Mouse (Mus musculus): ENCODE data around the gene Rgl1. TPM values are rescaled to one million over a fixed set of nuclear protein-coding genes. Genes with fewer than 3 reads are reported as not detected.

The Rgl1 gene
- polyA plus RNA-seq, 1 experiment from 2014 or later, result 28.6 TPM

GRCm38 (mm10) chr1:152623375-152624270 lies 142.5 kb downstream of the Rgl1 start:
- H3K27ac ChIP-seq (ENCODE audit: low read depth, low read length), result no peak overlapping the region
- ATAC-seq (replicated peaks; ENCODE audit: low FRiP score) (no peak), DNase-seq (ENCODE audit: low spot score) (peak; percentile 42)
- no peaks in the 10 kb centered on the region; the same call in 1 of the 2 replicates for H3K27me3 ChIP-seq (ENCODE audit: control insufficient read depth, insufficient read depth, low read length)
- H3K9ac ChIP-seq (ENCODE audit: low read length), result peak overlapping the region; percentile 45
- no peaks in the 10 kb centered on the region for H3K9me3 ChIP-seq (ENCODE audit: control insufficient read depth, low read length)
- H3K36me3 ChIP-seq (ENCODE audit: control insufficient read depth, insufficient read depth, low read length), result no peaks in the 10 kb centered on the region
- H3K4me2 ChIP-seq (ENCODE audit: low read depth, low read length, severe bottlenecking), result peak overlapping the region; percentile 75
- 34% methylated on average over 12 of the region's 12 CpGs for WGBS
- H3K4me3 ChIP-seq (ENCODE audit: low read depth, low read length), result peak overlapping the region; percentile 59
- peaks cover 9% of the 10 kb centered on the region for H3K4me1 ChIP-seq (replicated peaks; ENCODE audit: control insufficient read depth, insufficient read depth, low read length)

GRCm38 (mm10) chr1:152622765-152623211 lies 143.4 kb downstream of the Rgl1 start:
- H3K36me3 ChIP-seq (ENCODE audit: control insufficient read depth, insufficient read depth, low read length), result no peaks in the 10 kb centered on the region
- no peak overlapping the region for H3K4me3 ChIP-seq (ENCODE audit: low read depth, low read length)
- H3K4me1 ChIP-seq (replicated peaks; ENCODE audit: control insufficient read depth, insufficient read depth, low read length), result peaks cover 9% of the 10 kb centered on the region
- no peaks in the 10 kb centered on the region; the same call in 1 of the 2 replicates for H3K27me3 ChIP-seq (ENCODE audit: control insufficient read depth, insufficient read depth, low read length)
- 86% methylated on average over 9 of the region's 9 CpGs for WGBS
- H3K4me2 ChIP-seq (ENCODE audit: low read depth, low read length, severe bottlenecking), result 0 out of 2 replicates have a peak overlapping the region, but pooled peaks have one; percentile 21
- H3K9ac ChIP-seq (ENCODE audit: low read length), result no peak overlapping the region
- ATAC-seq (replicated peaks; ENCODE audit: low FRiP score) (no peak), DNase-seq (ENCODE audit: low spot score) (no peak)
- no peaks in the 10 kb centered on the region for H3K9me3 ChIP-seq (ENCODE audit: control insufficient read depth, low read length)
- H3K27ac ChIP-seq (ENCODE audit: low read depth, low read length), result no peak overlapping the region

DNA sequence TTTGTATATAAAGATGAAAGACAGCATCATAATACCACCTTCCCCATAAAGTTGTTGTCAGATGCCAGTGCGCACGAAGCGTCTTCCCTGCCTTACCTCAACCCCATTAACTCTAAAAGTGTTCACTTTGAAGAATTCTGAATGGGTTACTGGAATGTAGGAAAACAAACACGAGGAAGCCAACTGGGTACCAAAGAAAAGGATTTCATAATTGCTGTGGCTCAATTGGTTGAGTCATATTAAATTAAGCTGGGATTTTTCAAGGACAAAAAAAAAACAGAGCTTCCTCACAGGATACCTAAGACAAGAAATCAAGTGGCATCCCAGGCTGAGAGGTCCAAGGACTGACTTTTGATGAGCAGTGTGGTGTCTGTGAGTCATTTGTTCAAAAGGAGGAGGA lies 144.5 kb downstream of the Rgl1 start:
- ATAC-seq (replicated peaks; ENCODE audit: low FRiP score), result no peak
- H3K4me1 ChIP-seq (replicated peaks; ENCODE audit: control insufficient read depth, insufficient read depth, low read length), result peaks cover 9% of the 10 kb centered on the region
- H3K4me2 ChIP-seq (ENCODE audit: low read depth, low read length, severe bottlenecking), result no peak overlapping the region
- WGBS, result 88% methylated on average over 4 of the region's 4 CpGs
- H3K36me3 ChIP-seq (ENCODE audit: control insufficient read depth, insufficient read depth, low read length), result no peaks in the 10 kb centered on the region
- no peaks in the 10 kb centered on the region for H3K9me3 ChIP-seq (ENCODE audit: control insufficient read depth, low read length)
- H3K27ac ChIP-seq (ENCODE audit: low read depth, low read length), result no peak overlapping the region
- no peaks in the 10 kb centered on the region; the same call in 1 of the 2 replicates for H3K27me3 ChIP-seq (ENCODE audit: control insufficient read depth, insufficient read depth, low read length)
- H3K4me3 ChIP-seq (ENCODE audit: low read depth, low read length), result no peak overlapping the region
- no peak overlapping the region for H3K9ac ChIP-seq (ENCODE audit: low read length)
- DNase-seq (ENCODE audit: low spot score), result peak; percentile 33

DNA sequence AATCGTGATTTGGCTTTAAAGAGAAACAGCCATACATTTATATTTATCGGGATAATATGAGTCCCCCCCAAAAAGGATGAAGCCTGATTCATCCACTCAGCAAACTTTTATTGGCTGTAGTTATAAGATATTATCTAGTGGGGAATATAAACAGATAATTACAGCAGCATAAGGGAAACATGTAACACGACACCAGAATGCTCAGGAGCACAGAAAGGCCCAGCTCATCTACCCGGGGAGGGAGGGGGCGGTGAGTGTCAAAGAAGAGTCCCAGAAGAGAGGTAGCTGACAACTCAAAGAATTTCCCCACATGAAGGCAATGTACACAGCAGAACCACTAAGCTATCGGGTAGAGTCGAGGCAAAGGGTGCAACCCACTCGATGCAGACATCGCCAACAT lies 146.8 kb downstream of the Rgl1 start:
- Histone ChIP-seq H3K4me2 (ENCODE audit: low read depth, low read length, severe bottlenecking) (no peak overlapping the region), H3K27ac (ENCODE audit: low read depth, low read length) (no peak overlapping the region), H3K27me3 (ENCODE audit: control insufficient read depth, insufficient read depth, low read length) (no peaks in the 10 kb centered on the region), H3K4me3 (ENCODE audit: low read depth, low read length) (no peak overlapping the region), H3K9ac (ENCODE audit: low read length) (no peak overlapping the region), H3K36me3 (ENCODE audit: control insufficient read depth, insufficient read depth, low read length) (no peaks in the 10 kb centered on the region), H3K9me3 (ENCODE audit: control insufficient read depth, low read length) (no peaks in the 10 kb centered on the region), H3K4me1 (replicated peaks; ENCODE audit: control insufficient read depth, insufficient read depth, low read length) (peaks cover 4% of the 10 kb centered on the region)
- DNase-seq (ENCODE audit: low spot score) (peak; percentile 21), ATAC-seq (replicated peaks; ENCODE audit: low FRiP score) (no peak)
- 90% methylated on average over 9 of the region's 9 CpGs for WGBS

GRCm38 (mm10) chr1:152618896-152619295 lies 147.3 kb downstream of the Rgl1 start:
- peaks cover 2% of the 10 kb centered on the region for H3K4me1 ChIP-seq (replicated peaks; ENCODE audit: control insufficient read depth, insufficient read depth, low read length)
- 89% methylated on average over 3 of the region's 3 CpGs for WGBS

DNA sequence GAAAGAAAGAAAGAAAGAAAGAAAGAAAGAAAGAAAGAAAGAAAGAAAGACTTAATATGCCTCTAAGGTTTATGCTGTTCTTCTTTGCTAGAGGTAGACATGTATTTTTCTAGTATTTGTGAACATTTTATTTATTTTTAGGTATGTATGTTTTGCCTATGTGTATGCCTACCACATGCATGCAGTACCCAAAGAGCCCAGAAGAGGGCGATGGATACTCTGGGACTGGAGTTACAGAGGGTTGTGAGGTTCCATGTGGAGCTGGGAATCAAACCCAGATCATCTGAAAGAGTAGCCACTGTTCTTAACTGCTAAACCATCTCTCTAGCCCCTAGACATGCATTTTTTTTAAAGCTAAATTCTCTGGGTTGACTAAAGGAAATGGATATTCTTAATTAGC lies 147.8 kb downstream of the Rgl1 start:
- DNase-seq (ENCODE audit: low spot score) (no peak), ATAC-seq (replicated peaks; ENCODE audit: low FRiP score) (no peak)
- WGBS, result 70% methylated on average over 1 of the region's 1 CpGs
- Histone ChIP-seq H3K27ac (ENCODE audit: low read depth, low read length) (no peak overlapping the region), H3K27me3 (ENCODE audit: control insufficient read depth, insufficient read depth, low read length) (no peaks in the 10 kb centered on the region), H3K9ac (ENCODE audit: low read length) (no peak overlapping the region), H3K9me3 (ENCODE audit: control insufficient read depth, low read length) (no peaks in the 10 kb centered on the region), H3K36me3 (ENCODE audit: control insufficient read depth, insufficient read depth, low read length) (no peaks in the 10 kb centered on the region), H3K4me1 (replicated peaks; ENCODE audit: control insufficient read depth, insufficient read depth, low read length) (no peaks in the 10 kb centered on the region; the same call in 1 of the 2 replicates), H3K4me2 (ENCODE audit: low read depth, low read length, severe bottlenecking) (no peak overlapping the region), H3K4me3 (ENCODE audit: low read depth, low read length) (no peak overlapping the region)

More at GRCm38 (mm10) chr1:152618896-152619295, 147.3 kb downstream of the Rgl1 start:
- ATAC-seq (replicated peaks; ENCODE audit: low FRiP score), result no peak
- Histone ChIP-seq H3K36me3 (ENCODE audit: control insufficient read depth, insufficient read depth, low read length) (no peaks in the 10 kb centered on the region), H3K4me3 (ENCODE audit: low read depth, low read length) (no peak overlapping the region), H3K27ac (ENCODE audit: low read depth, low read length) (no peak overlapping the region), H3K4me2 (ENCODE audit: low read depth, low read length, severe bottlenecking) (no peak overlapping the region), H3K27me3 (ENCODE audit: control insufficient read depth, insufficient read depth, low read length) (no peaks in the 10 kb centered on the region), H3K9me3 (ENCODE audit: control insufficient read depth, low read length) (no peaks in the 10 kb centered on the region), H3K9ac (ENCODE audit: low read length) (no peak overlapping the region)
- no peak for DNase-seq (ENCODE audit: low spot score)

GRCm38 (mm10) chr1:152617745-152618342 lies 148.3 kb downstream of the Rgl1 start:
- no peak for DNase-seq (ENCODE audit: low spot score)
- no peaks in the 10 kb centered on the region for H3K27me3 ChIP-seq (ENCODE audit: control insufficient read depth, insufficient read depth, low read length)
- 89% methylated on average over 10 of the region's 10 CpGs for WGBS

GRCm38 (mm10) chr1:152616777-152617057 lies 149.4 kb downstream of the Rgl1 start:
- no peaks in the 10 kb centered on the region for H3K27me3 ChIP-seq (ENCODE audit: control insufficient read depth, insufficient read depth, low read length)
- DNase-seq (ENCODE audit: low spot score) (no peak), ATAC-seq (replicated peaks; ENCODE audit: low FRiP score) (no peak)
- no peak overlapping the region for H3K27ac ChIP-seq (ENCODE audit: low read depth, low read length)
- no peak overlapping the region for H3K9ac ChIP-seq (ENCODE audit: low read length)
- H3K9me3 ChIP-seq (ENCODE audit: control insufficient read depth, low read length), result no peaks in the 10 kb centered on the region
- H3K36me3 ChIP-seq (ENCODE audit: control insufficient read depth, insufficient read depth, low read length), result no peaks in the 10 kb centered on the region
- no peaks in the 10 kb centered on the region for H3K4me1 ChIP-seq (replicated peaks; ENCODE audit: control insufficient read depth, insufficient read depth, low read length)
- H3K4me3 ChIP-seq (ENCODE audit: low read depth, low read length), result no peak overlapping the region
- no peak overlapping the region for H3K4me2 ChIP-seq (ENCODE audit: low read depth, low read length, severe bottlenecking)

More at GRCm38 (mm10) chr1:152617745-152618342, 148.3 kb downstream of the Rgl1 start:
- no peak for ATAC-seq (replicated peaks; ENCODE audit: low FRiP score)
- H3K9me3 ChIP-seq (ENCODE audit: control insufficient read depth, low read length), result no peaks in the 10 kb centered on the region
- no peak overlapping the region for H3K4me2 ChIP-seq (ENCODE audit: low read depth, low read length, severe bottlenecking)
- no peaks in the 10 kb centered on the region; the same call in 1 of the 2 replicates for H3K4me1 ChIP-seq (replicated peaks; ENCODE audit: control insufficient read depth, insufficient read depth, low read length)
- no peak overlapping the region for H3K27ac ChIP-seq (ENCODE audit: low read depth, low read length)
- no peaks in the 10 kb centered on the region for H3K36me3 ChIP-seq (ENCODE audit: control insufficient read depth, insufficient read depth, low read length)
- H3K9ac ChIP-seq (ENCODE audit: low read length), result no peak overlapping the region
- no peak overlapping the region for H3K4me3 ChIP-seq (ENCODE audit: low read depth, low read length)
